Mouse (Mus musculus): ENCODE results near the gene Pcmtd2.
A peak's percentile ranks its signal among the peaks of the same experiment; 100 is the strongest.
"Not testable (repeated sequence)": the region's sequence is repeated elsewhere in the genome, so short reads cannot be mapped to it uniquely, and the experiment has no call there.

Pcmtd2 gene

DNA sequence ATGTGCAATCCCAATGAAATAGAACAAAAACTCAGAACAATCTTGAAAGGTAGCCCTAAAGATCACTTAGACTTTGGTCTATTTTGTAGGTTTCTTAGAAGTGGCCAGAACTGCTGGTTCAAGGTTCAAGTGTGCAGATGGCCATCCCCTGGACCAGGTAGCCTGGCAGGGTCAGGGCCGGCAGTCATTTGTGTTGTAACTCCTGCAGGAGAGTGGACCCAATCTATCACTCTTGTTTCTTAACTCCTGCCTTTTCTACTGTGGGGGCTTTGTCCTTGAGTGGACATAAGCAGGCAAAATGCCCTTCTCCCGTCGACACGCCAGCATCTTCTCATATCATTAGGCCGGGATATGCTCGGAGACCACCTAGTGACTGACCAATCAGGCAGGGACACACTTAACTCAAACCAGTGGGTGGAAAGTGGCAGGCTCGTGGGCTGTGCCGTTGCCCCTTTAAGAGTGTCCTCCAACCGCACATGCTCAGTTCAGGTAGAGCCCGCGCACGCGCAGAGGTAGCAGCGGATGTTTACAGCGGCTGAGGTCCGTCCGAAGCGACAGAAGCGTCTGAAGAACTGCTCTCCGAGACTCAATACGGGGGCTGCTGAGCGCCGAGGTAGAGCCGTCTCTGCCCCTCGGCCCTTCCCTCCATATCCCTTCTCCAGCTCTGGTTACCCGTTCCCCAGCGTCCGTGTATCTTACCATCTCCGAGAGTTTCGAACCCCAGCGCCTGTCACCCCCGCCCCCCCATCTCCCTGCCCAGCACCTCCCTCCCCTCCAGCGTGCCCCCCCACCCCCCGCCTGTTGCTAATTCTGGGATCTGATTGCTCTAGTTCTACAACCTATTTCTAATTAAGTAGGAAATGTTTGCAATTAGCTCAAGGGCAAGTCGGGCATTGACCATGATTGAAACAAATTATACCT lies at the start of gene Pcmtd2:
Gene Pcmtd2 (plus strand): TSS at position 483 of the 921 bp plus-strand sequence.
- DNase-seq = peak; percentile 92 to 95

DNA sequence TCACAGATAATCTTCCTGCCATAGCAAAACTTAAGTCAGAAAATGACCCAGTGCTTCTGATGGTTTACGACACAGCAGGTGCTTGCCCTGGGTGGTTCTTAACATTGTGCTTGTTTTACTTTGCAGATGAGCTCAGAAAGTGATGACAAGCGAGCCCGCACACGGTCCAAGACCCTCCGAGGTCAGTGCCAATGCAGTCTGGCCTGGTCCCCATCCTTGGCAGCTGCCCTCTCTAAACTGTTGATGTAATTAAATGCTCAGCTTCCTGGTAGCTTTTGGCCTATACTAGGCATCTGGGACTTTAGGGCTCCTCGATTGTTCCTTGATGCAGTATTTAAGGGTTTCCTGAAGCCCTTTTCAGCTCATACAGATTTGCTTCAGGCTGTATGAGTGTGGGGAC lies 48.3 kb upstream of the Pcmtd2 start:
- no peak for DNase-seq

- DNase-seq = not testable (repeated sequence)
These were observed 44.5 kb upstream of the Pcmtd2 start for GRCm38 (mm10) chr2:181793186-181793585.

DNA sequence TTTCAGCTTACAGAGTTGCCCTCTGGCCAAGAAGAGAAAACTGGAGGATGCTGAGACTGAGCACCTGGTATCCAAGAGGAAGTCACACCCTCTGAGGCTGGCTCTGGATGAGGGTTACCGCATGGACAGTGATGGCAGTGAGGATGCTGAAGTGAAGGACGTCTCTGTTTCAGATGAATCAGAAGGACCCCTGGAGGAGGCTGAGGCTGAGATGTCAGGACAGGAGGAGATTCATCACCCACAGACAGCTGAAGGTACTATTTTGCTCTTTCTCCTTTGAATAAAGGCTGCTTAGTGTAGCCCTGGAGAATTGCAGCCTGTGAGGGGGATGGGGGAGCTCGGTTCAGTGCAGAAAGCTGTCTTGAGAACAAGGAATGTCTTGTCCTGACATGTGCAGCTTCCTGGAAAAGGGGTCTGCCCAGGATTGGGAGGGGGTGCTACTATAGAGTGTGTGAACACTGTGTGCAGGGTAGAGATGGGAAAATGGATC lies 42.0 kb upstream of the Pcmtd2 start:
- DNase-seq = no peak

GRCm38 (mm10) chr2:181797672-181798071 lies 40.0 kb upstream of the Pcmtd2 start:
- no peak for DNase-seq

GRCm38 (mm10) chr2:181829032-181829650 lies 8.5 kb upstream of the Pcmtd2 start:
- DNase-seq = no peak

- DNase-seq = no peak
These were observed 4.9 kb upstream of the Pcmtd2 start for GRCm38 (mm10) chr2:181832745-181833144.

- DNase-seq = no peak
These were observed 633 bp downstream of the Pcmtd2 start for GRCm38 (mm10) chr2:181838293-181838680.

DNA sequence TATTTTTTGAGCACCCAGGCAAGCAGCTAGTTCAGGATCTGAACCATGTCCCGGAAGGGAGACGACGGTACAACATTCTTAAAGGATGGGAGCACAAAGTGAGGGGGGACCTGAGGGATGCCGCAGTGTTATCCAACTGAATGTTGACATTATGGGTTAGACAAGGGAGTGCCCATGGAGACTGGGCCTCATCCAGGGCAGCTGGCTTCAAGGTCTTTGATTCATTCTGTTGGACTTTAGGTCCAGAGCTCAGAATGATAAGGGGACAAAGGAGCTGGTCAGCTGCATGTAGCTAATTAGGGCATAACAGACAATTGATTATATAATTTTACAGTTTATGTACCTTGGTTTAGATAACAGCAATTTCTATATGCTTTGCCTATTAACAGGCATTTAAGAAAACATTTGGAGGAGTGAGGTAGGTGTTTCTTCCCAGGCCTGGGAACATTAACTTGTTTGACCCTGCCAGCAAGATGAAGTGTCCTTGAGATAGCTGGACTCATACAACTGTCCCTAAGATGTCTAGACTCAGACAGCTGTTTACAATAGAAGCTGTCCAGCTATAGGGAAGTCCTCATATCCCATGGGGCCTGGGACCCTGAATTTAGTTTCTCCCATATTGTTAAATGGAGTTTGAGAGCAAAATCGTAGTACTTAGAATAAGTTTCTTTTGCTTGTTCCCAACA lies 8.2 kb downstream of the Pcmtd2 start:
- no peak for DNase-seq

GRCm38 (mm10) chr2:181863791-181864535 lies 26.3 kb downstream of the Pcmtd2 start, which contains the start of gene Polr3k:
Gene Polr3k (plus strand): TSS chr2:181864337.
- peak; percentile 96 for DNase-seq

DNA sequence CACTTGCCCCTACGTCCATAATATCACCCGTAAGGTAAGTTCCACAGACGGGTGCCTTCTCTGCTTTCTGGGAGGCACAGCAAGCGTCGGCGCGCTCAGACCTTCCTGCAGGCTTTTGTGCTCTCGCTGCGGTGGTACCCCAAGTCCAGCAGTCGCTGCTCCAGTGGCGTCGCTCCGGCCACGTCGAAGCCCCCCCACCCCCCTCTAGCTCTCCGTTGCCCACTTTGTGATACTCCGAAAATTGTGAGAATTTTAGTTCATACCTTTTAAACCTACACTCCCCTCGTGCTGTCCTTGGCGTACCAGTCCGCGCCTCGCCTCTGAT lies 26.8 kb downstream of the Pcmtd2 start:
- no peak for DNase-seq

DNA sequence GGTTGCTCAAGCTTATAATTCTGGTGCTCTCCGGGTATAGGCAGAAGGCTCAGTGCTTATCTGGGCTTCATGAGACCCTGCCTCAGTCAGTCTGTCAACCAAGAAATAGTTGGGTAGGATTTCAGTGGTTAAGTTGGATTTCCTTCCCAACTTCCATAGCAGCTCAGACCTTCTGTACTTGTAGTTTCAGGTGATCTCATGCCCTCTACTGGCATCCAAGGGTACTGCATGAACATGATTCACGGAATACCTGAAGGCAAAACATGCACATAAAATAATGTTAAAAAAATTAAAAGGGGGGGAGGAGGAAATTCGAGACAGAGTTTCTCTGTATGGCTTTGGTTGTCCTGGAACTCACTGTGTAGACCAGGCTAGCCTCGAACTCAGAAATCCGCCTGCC lies 29.3 kb downstream of the Pcmtd2 start:
- DNase-seq = peak; percentile 52 to 77

GRCm38 (mm10) chr2:181871039-181871438 lies 33.4 kb downstream of the Pcmtd2 start:
- no peak for DNase-seq

- no peak for DNase-seq
These were observed 41.2 kb downstream of the Pcmtd2 start for GRCm38 (mm10) chr2:181878903-181879302.

- DNase-seq = no peak
These were observed 45.5 kb downstream of the Pcmtd2 start for GRCm38 (mm10) chr2:181883022-181883749.
